Mouse (Mus musculus): ENCODE measurements around the gene Ankrd61.

The Ankrd61 gene

DNA sequence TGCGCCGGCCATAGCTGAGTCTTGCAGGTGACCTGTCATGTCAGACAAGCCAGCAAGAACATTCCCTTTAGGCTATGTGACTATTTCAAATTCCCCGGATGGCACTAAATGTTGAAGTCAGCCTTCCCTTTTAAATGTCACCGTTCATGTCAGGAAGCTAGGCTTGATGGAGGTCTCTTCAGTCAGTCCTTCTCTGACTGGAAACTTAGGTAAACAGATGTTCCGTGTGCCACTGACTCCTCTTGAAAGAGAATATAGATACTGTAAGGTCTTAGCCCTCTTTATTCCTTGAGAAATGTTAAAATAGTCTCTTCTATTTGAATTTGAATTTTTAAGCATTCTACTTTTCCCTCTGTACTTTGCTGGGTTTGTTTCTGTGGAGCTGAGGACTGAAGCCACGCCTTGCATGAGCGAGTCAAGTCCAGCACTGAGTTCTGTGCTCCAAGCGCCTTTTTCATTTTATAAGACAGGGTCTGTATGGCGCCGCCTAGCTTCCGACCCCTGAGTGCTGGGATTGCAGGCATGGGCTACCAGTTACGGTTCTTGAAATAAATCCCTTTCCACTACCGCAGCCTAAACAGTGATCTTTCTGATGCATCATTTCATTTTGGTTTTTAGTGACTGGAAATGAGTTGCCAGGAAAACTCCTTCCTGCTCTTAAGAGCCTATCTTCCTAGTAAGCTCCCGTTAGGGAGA lies at the start of gene Ankrd61:
TSS of gene Ankrd61 (minus strand) at position 51 of the 696 bp plus-strand sequence.
- DNase-seq (ENCODE audit: low read depth, low spot score): no peak

DNA sequence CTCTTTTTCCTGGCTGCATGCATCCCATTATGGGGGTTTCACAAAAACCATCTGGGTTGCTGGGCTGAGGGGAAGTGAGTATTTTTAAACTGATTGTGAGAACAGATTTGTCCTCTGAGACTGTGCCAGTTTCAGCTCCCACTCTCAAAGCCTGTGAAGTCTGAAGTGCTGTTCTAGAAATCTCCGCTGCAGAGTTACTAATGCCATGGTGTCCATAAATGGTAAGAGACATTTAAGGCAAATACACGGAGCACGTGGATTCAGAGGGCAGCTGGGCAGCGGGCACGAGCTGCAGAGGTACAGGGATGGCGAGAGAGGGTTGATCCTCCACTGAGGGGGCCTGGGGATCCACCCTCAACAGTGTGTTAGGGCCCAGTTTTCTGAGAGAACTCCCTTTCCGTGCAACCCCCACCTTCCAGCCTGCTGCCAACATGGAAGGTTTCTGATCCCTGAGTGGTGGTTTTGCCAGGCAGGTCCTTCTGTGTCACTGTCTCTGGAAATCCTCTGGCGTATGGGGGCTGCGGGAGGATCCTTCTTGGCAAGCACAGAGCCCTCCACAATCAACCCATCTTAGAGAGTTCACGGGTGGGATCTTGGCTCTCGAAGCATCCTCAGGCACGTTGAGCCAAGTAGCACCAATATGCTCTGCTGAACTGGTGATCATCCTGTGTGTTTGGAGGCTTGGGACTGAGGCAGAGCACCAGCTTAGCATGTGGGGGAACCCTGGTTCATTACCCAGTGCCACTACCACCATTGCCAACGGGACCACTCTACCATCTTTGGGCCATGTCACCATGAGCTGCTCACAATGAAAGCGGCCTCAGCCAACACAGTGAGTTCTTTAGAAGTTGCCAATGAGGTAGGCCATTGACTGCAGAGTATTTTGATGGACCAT lies 46.0 kb upstream of the Ankrd61 start:
- DNase-seq (ENCODE audit: low read depth, low spot score): no peak

DNA sequence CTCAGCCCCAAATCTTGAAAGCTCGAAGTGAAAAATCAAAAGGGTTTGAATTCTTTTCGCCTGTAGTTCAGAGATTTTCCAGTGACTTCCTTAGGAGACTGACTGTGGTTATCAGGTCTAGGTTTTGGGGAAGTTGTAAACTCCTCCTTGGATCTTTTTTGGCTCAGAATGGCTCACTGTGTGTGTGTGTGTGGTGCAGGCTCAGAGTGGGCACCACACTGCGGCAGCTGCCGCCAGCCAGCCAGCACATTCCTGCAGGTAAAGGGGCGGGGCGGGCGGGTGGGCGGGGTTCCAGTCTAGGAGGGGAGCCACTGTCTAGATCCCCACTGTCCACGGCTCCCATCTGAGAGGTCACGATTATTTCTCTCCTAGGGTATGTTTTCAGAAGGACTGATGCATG lies 44.1 kb upstream of the Ankrd61 start:
- DNase-seq (ENCODE audit: low read depth, low spot score): no peak

DNA sequence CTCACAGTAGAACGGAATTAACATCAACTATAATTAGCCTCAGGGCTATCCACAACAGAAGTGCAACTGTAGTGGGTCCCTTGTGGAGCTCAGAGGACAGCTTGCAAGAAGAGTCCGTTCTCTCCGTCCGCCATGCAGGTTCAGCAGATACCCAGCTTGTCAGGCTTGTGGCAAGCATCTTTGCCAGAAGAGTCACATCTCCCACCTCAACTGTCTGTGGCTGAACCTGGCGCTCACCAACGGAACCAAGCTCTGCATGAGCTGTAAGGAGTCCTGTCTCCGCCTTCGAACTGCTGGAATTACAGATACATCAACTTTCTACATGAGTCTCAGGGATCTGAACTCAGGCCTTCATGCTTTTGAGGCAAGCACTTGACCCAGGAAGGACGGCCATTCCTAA lies 38.7 kb upstream of the Ankrd61 start:
- no peak for DNase-seq (ENCODE audit: low read depth, low spot score)

DNA sequence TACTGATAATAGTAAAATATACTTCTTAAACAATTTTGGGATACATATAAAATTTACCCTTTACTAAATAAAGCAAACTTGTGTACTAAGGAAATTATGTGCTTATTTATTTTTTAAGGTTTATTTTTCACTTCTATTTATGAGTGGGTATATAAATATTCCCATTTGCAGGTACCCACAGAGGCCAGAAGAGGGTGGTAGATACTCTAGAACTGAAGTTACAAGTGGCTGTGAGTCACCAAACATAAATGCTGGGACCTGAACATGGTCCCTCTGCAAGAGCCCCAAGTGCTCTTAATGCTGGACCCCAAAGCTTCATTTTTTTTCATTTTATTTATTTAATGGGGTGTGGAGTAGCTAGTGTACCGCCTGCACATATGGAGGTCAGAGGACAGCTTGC lies 36.4 kb upstream of the Ankrd61 start:
- DNase-seq (ENCODE audit: low read depth, low spot score): no peak

DNA sequence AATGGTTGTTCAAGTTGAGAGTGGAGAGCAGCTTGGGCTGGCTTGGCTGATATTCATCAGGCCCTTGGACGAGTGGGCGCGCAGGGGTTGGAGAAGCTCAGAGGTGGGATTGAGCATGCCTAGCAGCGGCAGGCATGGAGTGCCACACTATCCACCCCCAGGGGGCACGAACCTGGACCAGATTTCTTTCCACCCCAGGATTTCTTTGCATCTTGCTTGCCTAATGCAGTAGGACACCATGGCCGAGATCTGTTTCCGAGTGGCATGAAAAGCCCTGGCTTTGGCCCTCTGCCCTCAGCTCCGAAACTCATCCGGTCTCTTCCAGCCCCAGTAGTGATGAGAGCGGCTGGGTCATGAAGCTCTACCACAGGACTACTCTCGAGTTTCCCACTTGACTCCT lies 35.9 kb upstream of the Ankrd61 start:
- no peak for DNase-seq (ENCODE audit: low read depth, low spot score)

DNA sequence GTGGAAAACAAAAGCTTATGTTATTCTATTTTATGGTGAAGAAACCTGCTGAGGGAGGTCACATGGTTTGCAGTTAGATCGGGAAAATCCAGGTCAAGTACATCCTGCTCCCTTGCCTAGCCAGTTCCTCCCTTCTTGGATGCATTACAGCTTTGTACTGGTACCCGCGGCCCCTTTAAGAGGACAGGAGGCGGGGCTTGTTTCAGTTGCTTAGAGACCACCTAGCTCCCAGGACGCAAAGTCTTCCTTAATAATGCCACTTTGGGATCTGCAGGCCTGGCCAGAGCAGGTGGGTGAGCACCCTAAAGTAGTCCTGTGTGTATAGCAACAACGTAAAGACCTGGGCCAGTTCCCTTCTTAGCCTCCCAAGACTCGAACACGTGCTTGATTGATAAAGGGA lies 35.3 kb upstream of the Ankrd61 start, which contains the start of gene Rsph10b:
TSS of gene Rsph10b (plus strand) at position 205 of the 400 bp plus-strand sequence.
- no peak for DNase-seq (ENCODE audit: low read depth, low spot score)

DNA sequence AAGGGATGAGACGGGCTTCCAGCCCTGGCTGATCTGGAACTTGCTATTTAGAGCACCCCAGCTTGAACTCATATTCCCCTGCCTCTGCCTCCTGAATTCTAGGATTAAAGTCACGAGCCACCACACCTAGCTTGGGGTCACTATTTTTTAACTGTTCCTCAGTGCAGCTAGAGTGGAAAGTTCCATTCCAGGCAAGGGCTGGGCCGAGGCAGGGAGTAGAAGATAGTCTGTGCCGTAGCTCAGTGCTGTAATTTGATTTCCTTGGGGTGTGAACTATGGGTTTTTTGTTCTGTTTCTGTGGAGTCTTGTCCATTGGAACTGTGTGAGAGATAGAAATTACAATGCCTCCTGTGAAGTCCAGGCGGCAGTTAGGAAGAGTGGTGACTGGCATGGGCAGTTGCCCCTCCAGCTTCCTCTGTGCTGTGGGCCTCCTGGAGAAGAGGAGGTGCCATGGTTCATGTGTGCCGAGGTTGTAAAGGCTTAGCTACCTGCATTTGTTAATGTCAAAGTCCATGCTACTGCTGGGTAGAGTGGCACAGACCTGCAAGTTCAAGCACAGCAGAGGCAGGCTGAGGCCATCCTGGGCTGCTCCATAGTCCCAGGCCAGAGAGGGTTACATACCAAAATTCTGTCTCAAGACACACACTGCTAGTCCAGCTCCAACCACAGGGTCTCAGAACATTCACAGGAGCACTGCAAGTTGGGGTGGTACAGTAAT lies 34.5 kb upstream of the Ankrd61 start:
- no peak for DNase-seq (ENCODE audit: low read depth, low spot score)

DNA sequence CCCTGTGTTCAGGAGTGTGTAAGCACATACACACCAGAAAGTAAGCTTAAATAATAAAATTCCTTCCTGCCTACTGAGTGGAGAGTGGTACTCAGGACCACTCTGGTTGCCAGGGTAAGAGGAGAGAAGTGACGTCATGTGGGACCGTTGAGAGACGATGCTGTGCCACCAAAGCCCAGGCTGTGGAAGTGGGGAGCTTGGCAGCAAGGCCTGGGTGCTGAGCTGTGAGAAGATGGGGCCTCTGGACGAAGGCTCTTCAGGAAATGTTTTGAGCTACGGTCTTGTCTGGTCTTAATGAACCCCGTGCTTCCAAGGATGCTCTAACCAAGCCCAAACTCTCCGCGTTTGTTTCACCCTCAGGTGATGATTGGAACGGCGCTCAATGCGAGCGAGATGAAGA lies 33.2 kb upstream of the Ankrd61 start:
- no peak for DNase-seq (ENCODE audit: low read depth, low spot score)

DNA sequence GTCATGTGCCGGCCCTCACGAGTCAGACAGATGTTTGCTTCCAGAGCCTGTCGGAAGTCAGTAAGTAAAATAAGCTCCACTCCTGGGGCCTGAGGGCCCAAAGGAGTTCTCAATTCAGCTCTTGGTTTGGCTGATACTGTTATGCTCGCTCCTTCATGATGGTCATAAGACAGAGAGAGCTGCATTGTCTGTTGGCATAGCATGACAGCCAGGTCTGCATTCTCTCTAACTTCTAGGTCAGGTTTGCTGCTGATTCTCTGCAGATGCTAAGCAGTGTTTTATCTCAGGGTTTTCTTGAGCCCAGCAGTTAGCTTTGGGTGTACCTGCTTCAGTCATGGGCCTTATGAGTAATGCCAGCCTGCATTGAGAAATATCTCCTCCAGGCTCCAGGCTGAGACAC lies 31.8 kb upstream of the Ankrd61 start:
- no peak for DNase-seq (ENCODE audit: low read depth, low spot score)

DNA sequence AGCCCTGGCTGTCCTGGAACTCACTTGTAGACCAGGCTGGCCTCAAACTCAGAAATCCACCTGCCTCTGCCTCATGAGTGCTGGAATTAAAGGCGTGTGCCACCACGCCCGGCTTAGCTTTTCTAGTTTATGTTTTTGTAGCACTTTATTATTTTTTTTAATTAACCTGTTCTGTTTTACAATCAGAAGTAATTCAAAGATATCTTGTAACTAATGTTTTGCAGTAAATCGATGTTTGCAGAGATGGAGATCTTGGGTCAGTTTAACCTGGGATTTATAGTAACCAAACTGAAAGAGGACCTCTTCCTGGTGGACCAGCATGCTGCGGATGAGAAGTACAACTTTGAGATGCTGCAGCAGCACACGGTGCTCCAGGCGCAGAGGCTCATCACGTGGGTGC lies 30.4 kb upstream of the Ankrd61 start, which contains the start of gene Gm42421:
TSS of gene Gm42421 (plus strand) at position 301 of the 400 bp plus-strand sequence.
- DNase-seq (ENCODE audit: low read depth, low spot score): no peak

DNA sequence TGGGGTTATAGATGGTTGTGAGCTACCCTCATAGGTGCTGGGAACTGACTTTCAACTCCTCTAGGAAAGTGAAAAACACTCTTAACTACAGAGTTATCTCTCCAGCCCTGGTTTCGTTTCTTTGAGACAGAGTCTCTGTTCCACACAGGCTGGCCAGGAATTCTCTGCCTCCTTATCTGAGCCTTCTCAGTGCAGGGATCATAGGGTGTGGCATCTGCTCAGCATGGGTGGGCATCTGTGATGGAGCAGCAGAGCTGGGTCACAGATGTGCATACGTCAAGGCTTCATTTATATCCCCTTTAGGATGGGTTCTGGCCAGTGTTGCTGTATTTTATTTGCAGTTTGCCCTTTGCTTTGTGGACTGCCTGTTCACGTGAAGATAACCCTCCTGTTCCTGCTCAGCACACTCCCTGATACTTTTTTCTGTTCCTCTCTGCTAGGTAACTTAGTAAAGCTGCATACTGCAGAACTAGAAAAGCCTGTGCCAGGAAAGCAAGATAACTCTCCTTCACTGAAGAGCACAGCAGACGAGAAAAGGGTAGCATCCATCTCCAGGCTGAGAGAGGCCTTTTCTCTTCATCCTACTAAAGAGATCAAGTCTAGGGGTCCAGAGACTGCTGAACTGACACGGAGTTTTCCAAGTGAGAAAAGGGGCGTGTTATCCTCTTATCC lies 27.4 kb upstream of the Ankrd61 start:
- DNase-seq (ENCODE audit: low read depth, low spot score): no peak

DNA sequence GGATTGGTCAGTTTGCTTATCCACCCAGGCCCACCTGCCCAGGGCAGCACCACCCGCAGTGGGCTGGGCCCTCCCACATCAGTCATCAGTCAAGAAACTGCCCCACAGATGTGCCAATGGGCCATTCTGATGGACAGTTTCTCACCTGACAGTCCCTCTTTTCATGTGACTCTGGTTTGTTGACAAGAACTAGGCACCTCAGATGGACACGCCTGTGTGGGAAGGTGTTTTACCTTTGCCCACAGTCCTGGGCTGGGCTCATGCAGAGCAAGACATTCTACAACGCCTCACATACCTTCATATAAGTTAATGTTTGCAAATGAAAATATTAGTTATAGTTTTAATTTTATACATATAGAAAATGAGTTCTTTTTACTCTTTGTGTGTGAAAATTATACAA lies 20.6 kb upstream of the Ankrd61 start:
- DNase-seq (ENCODE audit: low read depth, low spot score): no peak

DNA sequence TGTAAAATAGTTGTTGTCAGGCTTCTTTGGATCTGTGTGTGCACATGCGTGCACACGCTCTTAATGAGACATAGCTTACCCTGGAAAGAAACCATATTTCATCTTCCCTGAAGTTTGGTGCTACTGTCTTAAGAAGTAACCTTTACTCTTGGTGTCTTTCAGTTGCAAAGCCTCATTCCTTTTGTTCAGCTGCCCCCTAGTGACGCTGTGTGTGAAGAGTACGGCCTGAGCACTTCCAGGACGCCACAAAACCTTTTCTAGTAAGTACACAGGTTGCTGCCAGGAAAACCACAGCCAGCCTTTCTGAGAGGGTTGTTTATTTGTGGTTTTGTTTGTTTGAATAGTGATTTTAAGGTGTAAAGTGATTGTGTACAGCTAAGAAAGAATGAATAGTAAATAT lies 19.9 kb upstream of the Ankrd61 start:
- DNase-seq (ENCODE audit: low read depth, low spot score): peak; percentile 44

DNA sequence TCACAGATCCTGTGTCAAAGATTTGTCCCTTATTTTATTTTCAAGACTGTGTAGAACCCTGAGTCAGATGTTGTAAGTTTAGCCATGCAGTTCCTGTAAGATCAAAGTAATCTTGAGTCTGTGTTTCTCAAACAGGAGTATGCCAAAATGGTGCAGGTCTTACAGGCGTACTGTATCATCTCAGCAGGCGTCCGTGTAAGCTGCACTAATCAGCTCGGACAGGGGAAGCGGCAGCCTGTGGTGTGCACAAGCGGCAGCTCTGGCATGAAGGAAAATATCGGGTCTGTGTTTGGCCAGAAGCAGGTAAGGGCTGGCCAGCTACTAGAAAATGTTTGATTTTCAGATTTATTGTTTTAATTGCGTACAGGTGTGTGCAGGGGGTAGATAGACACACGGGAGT lies 18.7 kb upstream of the Ankrd61 start:
- DNase-seq (ENCODE audit: low read depth, low spot score): no peak

DNA sequence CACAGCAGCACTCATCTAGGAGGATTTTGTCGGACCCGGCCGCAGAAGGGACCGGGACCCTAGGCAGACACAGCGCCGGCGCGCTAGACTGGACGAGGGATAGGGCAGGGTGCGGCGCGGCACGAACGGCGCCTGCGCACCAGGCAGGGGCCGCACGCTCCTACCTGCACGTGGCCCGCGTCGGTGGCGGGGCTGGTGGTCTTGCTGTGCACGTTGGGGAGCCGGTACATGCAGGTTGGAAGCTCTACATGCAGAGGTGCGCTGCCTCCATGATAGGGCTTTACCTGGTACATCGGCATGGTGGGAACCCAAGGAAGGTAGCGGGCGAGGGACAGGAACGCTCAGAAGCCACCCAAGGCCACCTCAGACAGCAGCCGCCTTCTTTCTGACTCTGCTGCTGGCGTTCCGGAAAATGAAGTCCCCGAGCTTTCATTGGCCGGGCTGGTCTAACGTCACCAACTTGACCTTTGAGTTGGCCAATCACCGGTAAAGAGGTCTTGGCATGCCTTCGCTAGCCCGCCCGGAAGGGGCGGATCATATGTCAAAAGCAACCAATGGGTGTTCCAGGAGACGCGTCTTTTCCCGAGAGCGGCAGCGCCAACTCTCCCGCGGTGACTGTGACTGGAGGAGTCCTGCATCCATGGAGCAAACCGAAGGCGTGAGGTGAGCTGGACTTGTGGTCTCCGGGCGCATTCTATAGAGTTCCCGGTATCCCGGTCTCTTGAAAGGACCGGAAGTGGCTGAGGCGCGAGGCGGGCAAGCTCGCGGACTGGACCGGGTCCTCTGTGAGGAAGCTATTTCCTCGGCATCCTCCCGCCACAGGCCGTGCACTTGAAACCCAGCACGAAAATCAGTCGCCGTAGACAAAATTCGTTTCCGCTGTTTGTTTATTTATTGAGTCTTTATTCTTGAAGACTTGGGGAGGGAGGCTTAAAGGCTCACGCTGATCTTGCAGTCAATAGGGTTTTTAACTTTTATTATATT lies 12.2 kb upstream of the Ankrd61 start, which contains the start of the genes Aimp2 and Pms2:
TSS of gene Aimp2 (minus strand) at position 431 of the 984 bp plus-strand sequence.
TSS of gene Pms2 (plus strand) at position 548 of the 984 bp plus-strand sequence.
- DNase-seq (ENCODE audit: low read depth, low spot score): peak; percentile 97

DNA sequence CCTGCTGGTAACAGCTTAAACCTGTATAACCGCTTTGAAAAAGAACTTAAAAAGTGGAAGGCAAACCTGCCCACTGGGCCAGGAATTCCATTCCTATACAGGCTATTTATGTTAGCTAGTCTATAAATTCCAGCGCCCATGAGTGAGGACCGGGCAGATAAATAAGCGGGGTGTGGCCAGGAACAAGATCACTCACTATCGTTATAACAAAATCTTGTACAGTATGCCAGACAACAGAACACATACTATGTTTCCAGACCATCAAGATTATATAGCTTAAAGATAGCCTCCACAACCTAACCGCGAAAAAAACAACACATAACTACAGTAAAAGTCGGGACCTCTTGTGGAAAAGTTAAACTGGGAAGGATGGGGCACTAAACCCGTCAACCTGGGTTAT lies 11.4 kb upstream of the Ankrd61 start:
- no peak for DNase-seq (ENCODE audit: low read depth, low spot score)

DNA sequence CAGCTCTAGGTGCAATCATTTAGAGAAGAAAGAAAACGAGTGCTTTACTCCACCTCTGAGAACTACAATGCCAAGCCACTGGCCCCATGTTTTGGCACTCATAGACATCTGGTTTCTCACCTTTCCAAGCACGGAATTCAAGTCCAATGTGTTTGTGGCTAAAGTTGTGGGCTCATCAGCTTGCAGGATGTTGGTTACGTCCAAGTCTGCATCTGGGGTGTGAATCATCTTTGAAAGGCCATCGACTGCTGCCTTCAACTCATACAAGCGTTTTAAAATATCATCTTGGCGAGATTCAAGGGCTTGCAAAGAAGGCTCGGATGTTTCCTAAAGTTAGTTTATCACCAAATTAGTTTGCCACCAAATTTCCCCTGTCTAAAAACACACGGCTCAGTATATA lies 8.9 kb upstream of the Ankrd61 start:
- DNase-seq (ENCODE audit: low read depth, low spot score): no peak

DNA sequence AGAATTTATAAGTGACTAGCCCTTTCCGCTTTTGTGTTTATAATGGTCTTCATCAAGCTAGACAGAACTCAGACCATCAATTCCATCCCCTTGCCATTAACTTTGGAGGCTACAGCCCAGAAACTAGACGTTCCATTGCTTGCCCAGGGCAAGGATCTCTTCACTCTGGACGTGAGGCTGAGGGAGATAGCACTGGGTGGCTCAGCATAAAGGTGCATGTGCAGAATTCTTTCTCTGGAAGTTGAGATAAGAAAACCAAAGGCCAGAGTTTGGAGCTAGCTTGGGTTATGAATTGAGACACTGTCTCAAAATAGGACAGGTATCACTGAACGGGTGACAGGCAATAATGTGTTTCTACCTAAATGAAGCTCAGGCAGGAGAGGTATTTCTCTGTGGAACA lies 6.3 kb upstream of the Ankrd61 start:
- no peak for DNase-seq (ENCODE audit: low read depth, low spot score)

DNA sequence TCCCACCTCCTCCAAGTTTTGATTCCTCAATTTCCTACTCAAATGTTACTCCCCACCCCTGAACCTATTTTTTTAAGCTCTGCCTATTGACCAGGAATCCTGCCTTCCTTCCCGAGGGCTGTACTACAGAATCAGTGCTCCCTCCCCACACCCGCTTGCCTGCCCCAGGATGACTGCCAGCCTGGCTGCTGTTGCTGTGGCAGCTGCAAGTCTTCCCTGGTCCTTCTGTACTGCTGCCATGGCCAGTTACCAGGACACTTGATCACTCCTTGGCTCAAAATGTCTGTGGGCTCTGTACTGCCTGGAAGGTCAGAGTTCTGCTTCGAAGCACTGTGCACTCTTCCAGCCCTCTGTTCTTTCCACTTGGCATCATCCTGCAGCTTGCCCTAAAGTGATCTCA lies 4.6 kb upstream of the Ankrd61 start:
- DNase-seq (ENCODE audit: low read depth, low spot score): no peak
